Mouse (Mus musculus) olfactory bulb, adult 2 months (tissue): ENCODE measurements around the gene Cd200r3.

Source experiments
- CTCF ChIP-seq: fragments of 200-500 bp; IDR thresholded peaks from 2 replicates; pipeline ENCODE4 v1.5.1; 2012; ENCODE audit warnings: low read depth, mild to moderate bottlenecking, low read length, moderate library complexity; ENCODE audit not compliant: insufficient read depth
- POLR2A ChIP-seq: fragments of 200-500 bp; IDR thresholded peaks from 2 replicates; pipeline ENCODE4 v1.6.1; 2012; ENCODE audit warnings: mild to moderate bottlenecking, low read depth, low read length, moderate library complexity; ENCODE audit not compliant: insufficient read depth

GRCm38 (mm10) chr16:44964526-44965374, 21.3 kb downstream of the Cd200r3 start:
- TF ChIP-seq CTCF (no peak), POLR2A (no peak)
